Mouse (Mus musculus) forebrain, embryonic 14.5 days (tissue): Measurements from ENCODE around the gene Sugct. TPM values are rescaled to one million over a fixed set of nuclear protein-coding genes. Genes with fewer than 3 reads are reported as not detected.

Experiments used
- ATAC-seq: fragments of 200-750 bp; cut with Nextera tagmentation; 2 replicates; pipeline ENCODE4 v1.8.0; 2017; ENCODE audit warnings: mild to moderate bottlenecking, moderate library complexity
- DNase-seq: peaks from one replicate; pipeline ENCODE4 v3.0.0-alpha.2; 2015; ENCODE audit warnings: low spot score
- H3K27ac ChIP-seq: fragments of 300-500 bp; sonication (generic); 2 replicates; pipeline ENCODE4 v1.5.1; 2014; ENCODE audit warnings: low read depth, mild to moderate bottlenecking, control low read depth, low read length, moderate library complexity
- H3K27me3 ChIP-seq: fragments of 300-500 bp; sonication (generic); replicated peaks from 2 replicates; pipeline ENCODE4 v1.6.1; 2014; ENCODE audit warnings: low read length, control low read depth, mixed read lengths; ENCODE audit not compliant: control insufficient read depth, insufficient read depth
- H3K36me3 ChIP-seq: fragments of 300-500 bp; sonication (generic); 2 replicates; pipeline ENCODE4 v1.6.1; 2014; ENCODE audit warnings: low read length, control low read depth; ENCODE audit not compliant: control insufficient read depth, insufficient read depth
- H3K4me1 ChIP-seq: fragments of 300-500 bp; sonication (generic); 2 replicates; pipeline ENCODE4 v1.6.1; 2014; ENCODE audit warnings: antibody characterized with exemption, low read length, control low read depth; ENCODE audit not compliant: control insufficient read depth, insufficient read depth
- H3K4me2 ChIP-seq: fragments of 300-500 bp; sonication (generic); 2 replicates; pipeline ENCODE4 v1.6.1; 2014; ENCODE audit warnings: mild to moderate bottlenecking, control low read depth, low read length
- H3K4me3 ChIP-seq: fragments of 300-500 bp; sonication (generic); 2 replicates; pipeline ENCODE4 v1.5.1; 2014; ENCODE audit warnings: low read depth, low read length, control low read depth
- H3K9ac ChIP-seq: fragments of 300-500 bp; sonication (generic); 2 replicates; pipeline ENCODE4 v1.6.1; 2014; ENCODE audit warnings: mild to moderate bottlenecking, low read length, control low read depth, moderate library complexity
- H3K9me3 ChIP-seq: fragments of 300-500 bp; sonication (generic); replicated peaks from 2 replicates; pipeline ENCODE4 v1.6.1; 2016; ENCODE audit warnings: low read length, control low read depth, mixed read lengths; ENCODE audit not compliant: control insufficient read depth
- WGBS: fragments of 180-500 bp; shearing (Covaris S2); extraction: QIAGEN DNeasy Blood & Tissue Kit; methylation state at CpG from one replicate; pipeline ENCODE4 v1.1.7; 2014; 5-methylcytosine and 5-hydroxymethylcytosine counted together
- polyA plus RNA-seq: library from polyadenylated mRNA; unstranded; fragments of >200 nt; fragmentation: Nextera tagmentation; extraction: Ambion mirVana; gene quantifications from 2 replicates; pipeline ENCODE4 v1.2.1, GENCODE M21; 2014

The Sugct gene
- polyA plus RNA-seq, 1 experiment from 2014 or later, result 1.7 TPM

DNA sequence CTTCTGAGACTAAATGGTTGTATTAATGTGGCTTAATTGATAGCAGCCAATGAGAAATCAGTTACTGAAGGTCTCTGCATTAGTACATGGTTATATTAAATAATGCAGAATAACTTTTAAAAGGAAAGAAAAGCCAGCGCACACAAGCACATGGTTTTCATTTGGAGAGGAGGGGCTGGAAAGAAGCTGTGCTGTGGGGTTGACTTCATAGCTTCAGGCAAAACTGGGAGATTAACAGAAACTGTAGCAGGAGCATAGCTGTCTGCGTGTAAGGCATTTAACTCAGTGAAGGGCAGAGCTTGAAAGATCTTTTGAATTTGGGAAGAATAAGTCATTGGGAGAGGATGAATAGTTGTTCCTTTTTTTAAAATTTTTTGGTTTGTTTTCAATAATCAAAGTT lies 668.4 kb downstream of the Sugct start:
- no peak for DNase-seq
- Histone ChIP-seq H3K36me3 (no peaks in the 10 kb centered on the region), H3K4me1 (no peaks in the 10 kb centered on the region), H3K9ac (no peak overlapping the region), H3K4me3 (no peak overlapping the region), H3K27ac (no peak overlapping the region), H3K27me3 (no peaks in the 10 kb centered on the region), H3K4me2 (no peak overlapping the region), H3K9me3 (no peaks in the 10 kb centered on the region)
- 55% methylated on average over 2 of the region's 2 CpGs for WGBS
- no peak for ATAC-seq

DNA sequence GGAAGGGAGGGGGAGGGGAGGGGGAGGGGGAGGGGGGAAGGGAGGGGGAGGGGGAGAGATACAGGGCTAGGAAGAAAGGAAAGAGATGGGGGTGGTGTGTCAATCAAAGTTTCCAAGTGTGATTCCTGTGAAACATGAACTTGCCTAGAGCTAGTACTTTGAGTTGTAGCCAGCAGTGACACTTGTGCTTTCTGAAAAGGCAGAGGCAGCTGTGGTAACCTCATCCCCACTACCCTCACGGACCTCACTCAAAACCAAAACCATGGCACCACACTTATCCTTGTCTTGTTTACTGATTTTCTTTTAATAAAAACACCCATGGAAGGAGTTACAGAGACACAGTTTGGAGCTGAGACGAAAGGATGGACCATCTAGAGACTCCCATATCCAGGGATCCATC lies 698.9 kb downstream of the Sugct start:
- no peaks in the 10 kb centered on the region for H3K27me3 ChIP-seq
- H3K4me1 ChIP-seq, result no peaks in the 10 kb centered on the region
- H3K9ac ChIP-seq, result no peak overlapping the region
- H3K4me2 ChIP-seq, result no peak overlapping the region
- no peak for DNase-seq
- WGBS, result 84% methylated on average over 2 of the region's 2 CpGs
- H3K27ac ChIP-seq, result no peak overlapping the region
- no peak for ATAC-seq
- H3K4me3 ChIP-seq, result no peak overlapping the region
- no peaks in the 10 kb centered on the region for H3K36me3 ChIP-seq
- no peaks in the 10 kb centered on the region for H3K9me3 ChIP-seq

DNA sequence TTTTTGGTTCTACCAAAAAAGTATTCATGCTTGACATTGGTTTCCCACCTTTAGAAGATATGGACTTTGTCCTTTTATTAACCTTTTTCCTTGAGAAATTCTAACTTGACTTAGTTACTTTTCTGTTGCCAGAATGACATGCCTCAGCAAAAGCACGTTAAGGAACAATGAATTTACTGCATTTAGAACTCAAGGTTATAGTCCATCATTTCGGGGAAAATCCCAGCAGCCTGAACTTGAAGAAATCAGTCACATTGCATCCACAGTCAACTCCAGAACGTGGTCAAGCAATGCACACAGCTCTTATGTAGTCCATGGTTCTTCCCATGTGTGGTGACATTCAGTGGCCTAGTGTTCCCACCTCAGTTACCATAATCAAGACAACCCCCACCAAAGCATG lies 700.0 kb downstream of the Sugct start:
- no peak overlapping the region for H3K9ac ChIP-seq

DNA sequence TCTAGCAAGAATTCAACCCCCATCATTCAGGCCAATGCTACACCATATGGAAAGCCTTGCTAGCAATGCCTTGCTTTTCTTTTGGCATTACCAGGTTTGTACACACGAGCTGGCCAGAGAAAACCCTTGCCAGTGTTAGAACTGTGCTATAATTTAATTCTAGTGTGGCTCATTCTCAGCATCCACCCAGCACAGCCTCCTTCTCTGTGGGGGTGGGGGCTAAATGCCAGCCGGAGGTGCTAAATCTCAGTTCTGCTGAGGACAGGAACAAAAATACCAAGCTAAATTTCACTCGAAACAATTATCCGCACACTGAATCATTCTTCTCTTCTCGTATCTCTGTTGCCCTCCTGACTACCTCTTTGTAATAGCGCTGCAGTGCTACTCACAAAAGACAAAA lies 717.6 kb downstream of the Sugct start:
- DNase-seq (peak; percentile 4), ATAC-seq (no peak)
- Histone ChIP-seq H3K36me3 (no peaks in the 10 kb centered on the region), H3K4me3 (no peak overlapping the region), H3K4me2 (no peak overlapping the region), H3K9ac (no peak overlapping the region), H3K27me3 (no peaks in the 10 kb centered on the region), H3K4me1 (no peaks in the 10 kb centered on the region), H3K27ac (no peak overlapping the region), H3K9me3 (no peaks in the 10 kb centered on the region)
- WGBS, result 63% methylated on average over 6 of the region's 6 CpGs

More for the DNA sequence above, 700.0 kb downstream of the Sugct start:
- ATAC-seq (no peak), DNase-seq (no peak)
- Histone ChIP-seq H3K36me3 (no peaks in the 10 kb centered on the region), H3K27ac (no peak overlapping the region), H3K4me3 (no peak overlapping the region), H3K4me2 (no peak overlapping the region), H3K27me3 (no peaks in the 10 kb centered on the region), H3K4me1 (no peaks in the 10 kb centered on the region), H3K9me3 (no peaks in the 10 kb centered on the region)
- 78% methylated on average over 3 of the region's 3 CpGs for WGBS

DNA sequence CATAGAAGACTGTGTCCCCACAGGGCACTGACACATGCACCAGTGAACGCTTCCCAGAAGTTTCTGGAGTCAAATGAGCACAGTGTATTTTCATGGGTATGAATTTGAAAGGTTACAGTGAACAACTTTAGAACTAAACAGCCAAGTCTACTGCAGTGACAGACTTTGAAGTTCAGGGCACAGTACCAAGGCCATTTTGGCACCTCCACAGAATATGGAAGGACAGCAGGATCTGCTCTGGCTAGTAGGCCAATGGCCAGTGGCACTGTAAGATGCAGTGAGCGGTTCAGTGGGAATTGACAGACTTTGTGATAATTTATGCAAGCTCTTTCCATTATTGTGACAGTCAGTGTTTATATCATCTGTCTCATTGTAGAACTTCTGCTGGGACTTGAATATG lies 724.1 kb downstream of the Sugct start:
- Histone ChIP-seq H3K4me2 (no peak overlapping the region), H3K9ac (no peak overlapping the region), H3K27me3 (no peaks in the 10 kb centered on the region), H3K9me3 (no peaks in the 10 kb centered on the region), H3K27ac (no peak overlapping the region), H3K4me1 (no peaks in the 10 kb centered on the region), H3K4me3 (no peak overlapping the region), H3K36me3 (no peaks in the 10 kb centered on the region)
- no peak for DNase-seq
- ATAC-seq, result no peak
- 82% methylated on average over 2 of the region's 2 CpGs for WGBS

DNA sequence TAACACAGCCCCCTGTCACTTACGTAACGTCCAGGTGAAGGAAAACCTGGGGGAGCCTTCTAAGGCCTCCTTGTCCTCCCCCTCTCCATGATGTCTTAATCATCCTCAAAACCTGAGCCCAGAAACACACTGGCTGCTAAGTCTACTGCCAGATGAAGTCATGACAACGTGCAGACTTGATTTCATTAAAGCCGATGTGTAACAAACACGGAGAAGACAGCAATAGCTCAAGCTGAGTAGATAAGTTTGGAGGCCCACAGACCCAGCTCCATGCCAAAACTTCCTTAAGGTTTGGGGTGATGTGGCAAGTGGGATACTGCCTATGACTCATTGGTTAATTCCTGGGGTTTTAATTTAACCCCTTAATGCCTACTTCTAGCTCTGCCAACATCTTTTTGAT lies 726.4 kb downstream of the Sugct start:
- Histone ChIP-seq H3K4me1 (no peaks in the 10 kb centered on the region), H3K27me3 (no peaks in the 10 kb centered on the region), H3K9ac (no peak overlapping the region), H3K4me3 (no peak overlapping the region), H3K4me2 (no peak overlapping the region), H3K9me3 (no peaks in the 10 kb centered on the region), H3K27ac (no peak overlapping the region), H3K36me3 (no peaks in the 10 kb centered on the region)
- ATAC-seq (no peak), DNase-seq (no peak)
- WGBS, result 90% methylated on average over 5 of the region's 5 CpGs

DNA sequence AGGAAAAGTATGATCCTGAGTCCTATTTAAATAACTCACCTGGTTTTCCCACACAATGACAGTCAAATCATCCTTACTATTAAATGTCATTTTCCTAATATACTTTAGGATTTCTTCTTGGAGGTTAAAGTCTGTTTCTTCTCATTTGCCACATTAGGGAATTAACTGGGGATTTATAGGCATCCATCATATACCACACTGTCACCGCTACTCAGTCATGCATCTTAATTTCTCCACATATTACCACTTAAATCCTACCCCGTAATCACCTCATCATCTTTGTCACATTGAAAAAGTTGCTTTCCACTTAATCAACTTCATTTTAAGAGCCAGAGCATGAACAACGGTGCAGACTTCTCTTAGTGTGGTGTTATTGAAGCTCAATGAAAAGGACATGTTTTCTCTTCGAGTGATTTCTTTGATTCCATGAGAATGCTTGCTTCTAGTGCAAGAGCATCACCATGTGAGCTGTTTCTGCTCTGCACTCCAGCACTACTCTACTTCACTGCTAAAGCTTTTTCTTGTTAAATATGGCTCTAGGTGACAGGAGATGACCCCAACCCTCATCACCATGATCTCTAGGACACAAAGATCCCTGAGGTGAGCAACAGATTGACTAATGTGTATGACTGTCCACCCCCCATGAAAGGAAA lies 730.4 kb downstream of the Sugct start:
- Histone ChIP-seq H3K4me1 (no peaks in the 10 kb centered on the region), H3K27ac (no peak overlapping the region), H3K9me3 (no peaks in the 10 kb centered on the region), H3K27me3 (no peaks in the 10 kb centered on the region), H3K4me2 (no peak overlapping the region), H3K9ac (no peak overlapping the region), H3K4me3 (no peak overlapping the region), H3K36me3 (no peaks in the 10 kb centered on the region)
- WGBS, result 61% methylated on average over 4 of the region's 4 CpGs
- ATAC-seq (no peak), DNase-seq (peak; percentile 4)

DNA sequence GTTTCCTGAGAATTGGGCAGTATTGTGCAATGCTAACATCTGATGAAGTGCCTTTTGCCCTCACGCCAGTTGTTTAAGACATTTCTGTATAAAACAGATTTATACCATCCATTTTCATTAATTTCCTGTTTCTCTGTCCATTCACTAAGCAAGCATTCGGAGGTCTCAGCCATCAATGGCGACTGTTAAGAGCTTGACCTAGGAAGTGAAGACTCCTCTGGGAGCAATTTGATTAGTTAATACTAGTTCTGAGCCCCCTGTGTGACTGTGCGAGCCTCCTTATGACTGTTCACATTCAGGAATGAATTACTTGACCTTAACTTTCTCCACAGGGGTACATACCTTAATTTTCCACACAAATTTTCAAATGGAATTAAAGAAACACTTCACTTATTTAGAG lies 743.3 kb downstream of the Sugct start:
- 85% methylated on average over 4 of the region's 4 CpGs for WGBS
- Histone ChIP-seq H3K27me3 (no peaks in the 10 kb centered on the region), H3K4me1 (no peaks in the 10 kb centered on the region), H3K9ac (no peak overlapping the region), H3K9me3 (no peaks in the 10 kb centered on the region), H3K36me3 (no peaks in the 10 kb centered on the region), H3K4me2 (no peak overlapping the region), H3K27ac (no peak overlapping the region), H3K4me3 (no peak overlapping the region)
- DNase-seq (no peak), ATAC-seq (no peak)

DNA sequence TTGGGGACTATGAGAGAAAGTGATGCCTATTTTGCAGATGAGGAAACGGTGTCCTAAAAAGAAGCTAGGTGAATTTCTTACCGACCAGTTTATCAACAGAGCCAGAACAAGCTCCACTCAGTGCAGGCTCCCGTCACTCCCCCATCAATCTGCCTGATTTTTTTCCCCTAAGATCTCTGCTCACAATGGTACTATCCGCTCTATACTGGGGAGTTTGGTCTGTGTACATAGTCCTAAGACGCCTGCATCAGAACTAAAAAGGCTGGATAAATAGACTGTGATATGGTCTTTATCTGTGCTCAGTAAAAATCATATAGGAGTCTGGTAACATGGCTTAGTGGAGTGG lies 755.9 kb downstream of the Sugct start:
- Histone ChIP-seq H3K4me3 (no peak overlapping the region), H3K27ac (no peak overlapping the region), H3K27me3 (no peaks in the 10 kb centered on the region), H3K9me3 (no peaks in the 10 kb centered on the region), H3K36me3 (no peaks in the 10 kb centered on the region), H3K4me1 (no peaks in the 10 kb centered on the region), H3K9ac (no peak overlapping the region), H3K4me2 (no peak overlapping the region)
- WGBS, result 93% methylated on average over 5 of the region's 5 CpGs
- no peak for ATAC-seq
- DNase-seq, result no peak
